Mouse (Mus musculus): ENCODE data around the gene Ahcyl2.

DNA sequence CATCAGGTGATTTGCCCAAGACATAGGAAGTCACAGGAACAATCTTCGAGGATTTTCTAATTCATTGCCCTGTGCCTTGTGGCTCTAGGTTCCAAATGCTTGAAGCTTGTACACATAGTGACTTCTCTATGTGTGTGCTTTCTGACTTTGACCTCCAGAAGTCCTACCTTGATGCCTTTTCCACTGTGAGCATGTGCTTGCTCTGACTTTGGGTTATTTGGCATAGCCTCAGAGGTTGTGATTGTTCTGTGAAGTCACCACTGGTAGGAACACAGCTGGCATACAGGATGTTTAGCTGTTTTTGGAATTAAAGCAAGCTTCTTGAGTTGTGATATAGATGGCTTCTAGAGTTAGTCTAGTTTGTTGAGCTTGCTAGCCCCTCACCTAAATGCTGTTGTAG is 82.3 kb downstream of the Ahcyl2 start:
- no peak for TF ChIP-seq CTCF (IDR thresholded peaks at IDR 0.05; ENCODE audit: borderline replicate concordance, extremely low read depth, insufficient read depth, insufficient read length)
- no peak for TF ChIP-seq POLR2A (IDR thresholded peaks at IDR 0.05; ENCODE audit: borderline replicate concordance, extremely low read depth, insufficient read depth, insufficient read length, poor library complexity, severe bottlenecking)
